Mouse (Mus musculus): Measurements from ENCODE around the gene Mrm3.

GRCm38 (mm10) chr11:76262611-76263351, 19.3 kb downstream of the Mrm3 start:
- TF ChIP-seq POLR2A (IDR thresholded peaks at IDR 0.05; ENCODE audit: borderline replicate concordance, extremely low read depth, insufficient read depth, insufficient read length, poor library complexity, severe bottlenecking) (no peak), CTCF (IDR thresholded peaks at IDR 0.05; ENCODE audit: borderline replicate concordance, extremely low read depth, insufficient read depth, insufficient read length) (no peak)
